Mouse (Mus musculus): ENCODE data around the gene Thada. TPM values are rescaled to one million over a fixed set of nuclear protein-coding genes. Genes with fewer than 3 reads are reported as not detected.

The Thada gene
- polyA plus RNA-seq, 1 experiment from 2014 or later, result 1.6 TPM

DNA sequence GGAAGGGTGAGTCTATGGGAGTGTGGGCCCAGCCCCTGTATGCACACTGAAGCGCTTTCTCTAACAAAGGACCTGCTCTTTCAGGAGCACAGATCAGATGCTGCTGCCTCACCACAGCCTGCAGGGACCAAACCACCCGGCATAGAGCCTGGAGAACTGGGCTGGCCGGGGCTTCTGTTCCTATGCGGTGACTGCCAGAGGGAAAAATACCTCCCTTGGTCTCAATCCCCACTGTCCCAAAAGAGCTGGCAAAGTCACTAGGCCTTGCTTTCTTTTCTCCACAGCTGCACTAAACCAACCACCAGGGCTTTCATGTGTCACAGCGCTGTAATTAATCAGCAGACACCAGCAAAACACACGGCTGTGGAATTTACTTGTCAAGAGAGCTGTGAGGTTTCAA, 191.8 kb downstream of the Thada start:
- DNase-seq (ENCODE audit: low spot score) (no peak), ATAC-seq (ENCODE audit: low FRiP score, low TSS enrichment) (peak; percentile 58)
- no peak overlapping the region for H3K4me3 ChIP-seq (ENCODE audit: low read depth, low read length)
- H3K27me3 ChIP-seq (ENCODE audit: control insufficient read depth, insufficient read depth, low read length), result no peaks in the 10 kb centered on the region
- H3K4me2 ChIP-seq (replicated peaks; ENCODE audit: low read depth), result no peak overlapping the region
- H3K4me1 ChIP-seq (replicated peaks; ENCODE audit: control insufficient read depth, insufficient read depth), result peaks cover 3% of the 10 kb centered on the region; the same call in 1 of the 2 replicates
- TF ChIP-seq CTCF (IDR thresholded peaks at IDR 0.05; ENCODE audit: low read depth) (0 out of 2 replicates have a peak, but pooled peaks have one; percentile 28), EP300 (optimal IDR thresholded peaks at IDR 0.05) (no peak)
- no peaks in the 10 kb centered on the region for H3K9me3 ChIP-seq (ENCODE audit: control insufficient read depth, low read length)
- peak overlapping the region; percentile 84 for H3K27ac ChIP-seq (replicated peaks)
- 30% methylated on average over 6 of the region's 6 CpGs for WGBS
- H3K9ac ChIP-seq (ENCODE audit: low read length), result peak overlapping the region; percentile 18; the same call in 1 of the 2 replicates
- no peaks in the 10 kb centered on the region for H3K36me3 ChIP-seq (ENCODE audit: control insufficient read depth, insufficient read depth, low read length)

DNA sequence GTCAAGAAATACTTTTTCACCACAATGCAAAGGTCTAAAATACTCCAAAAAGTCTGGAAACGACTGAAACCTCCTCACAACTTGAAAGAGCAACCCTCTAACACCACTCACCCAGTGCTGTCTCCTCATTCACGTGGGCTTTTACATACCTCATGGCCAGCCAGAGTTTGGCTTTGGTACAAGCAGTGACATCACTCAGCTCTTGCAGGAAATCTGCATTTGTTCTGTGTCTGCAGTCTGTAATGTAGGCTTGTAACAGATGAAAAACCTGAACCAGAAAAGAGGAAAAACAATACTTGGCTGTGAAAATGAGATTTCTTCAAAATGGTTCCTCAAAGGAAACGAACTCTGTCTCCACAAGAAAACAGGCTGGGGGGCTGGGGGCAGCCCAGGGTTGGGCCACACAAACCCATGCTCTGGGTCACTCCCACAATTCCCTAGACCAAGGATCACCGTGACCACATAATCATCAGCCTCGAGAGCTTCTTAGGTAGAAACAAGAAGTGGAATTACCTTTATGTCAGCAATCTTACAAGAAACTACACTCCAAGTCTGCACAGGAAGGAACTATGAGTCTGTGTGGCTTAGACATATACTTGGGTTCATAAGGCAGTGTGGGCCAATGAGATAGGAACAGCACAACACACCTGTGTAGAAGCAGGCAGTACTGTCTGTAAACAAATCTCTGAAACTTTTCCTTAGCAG, 193.3 kb downstream of the Thada start:
- no peak overlapping the region for H3K4me2 ChIP-seq (replicated peaks; ENCODE audit: low read depth)
- no peak overlapping the region for H3K4me3 ChIP-seq (ENCODE audit: low read depth, low read length)
- ATAC-seq (ENCODE audit: low FRiP score, low TSS enrichment) (no peak), DNase-seq (ENCODE audit: low spot score) (no peak)
- H3K27me3 ChIP-seq (ENCODE audit: control insufficient read depth, insufficient read depth, low read length), result no peaks in the 10 kb centered on the region
- TF ChIP-seq EP300 (optimal IDR thresholded peaks at IDR 0.05), result no peak
- TF ChIP-seq CTCF (IDR thresholded peaks at IDR 0.05; ENCODE audit: low read depth), result no peak
- 40% methylated on average over 5 of the region's 5 CpGs for whole genome bisulfite sequencing
- H3K27ac ChIP-seq (replicated peaks), result peak overlapping the region; percentile 70
- H3K9me3 ChIP-seq (ENCODE audit: control insufficient read depth, low read length), result no peaks in the 10 kb centered on the region
- H3K9ac ChIP-seq (ENCODE audit: low read length), result no peak overlapping the region
- H3K4me1 ChIP-seq (replicated peaks; ENCODE audit: control insufficient read depth, insufficient read depth), result no peaks in the 10 kb centered on the region; the same call in 1 of the 2 replicates
- H3K36me3 ChIP-seq (ENCODE audit: control insufficient read depth, insufficient read depth, low read length), result no peaks in the 10 kb centered on the region

DNA sequence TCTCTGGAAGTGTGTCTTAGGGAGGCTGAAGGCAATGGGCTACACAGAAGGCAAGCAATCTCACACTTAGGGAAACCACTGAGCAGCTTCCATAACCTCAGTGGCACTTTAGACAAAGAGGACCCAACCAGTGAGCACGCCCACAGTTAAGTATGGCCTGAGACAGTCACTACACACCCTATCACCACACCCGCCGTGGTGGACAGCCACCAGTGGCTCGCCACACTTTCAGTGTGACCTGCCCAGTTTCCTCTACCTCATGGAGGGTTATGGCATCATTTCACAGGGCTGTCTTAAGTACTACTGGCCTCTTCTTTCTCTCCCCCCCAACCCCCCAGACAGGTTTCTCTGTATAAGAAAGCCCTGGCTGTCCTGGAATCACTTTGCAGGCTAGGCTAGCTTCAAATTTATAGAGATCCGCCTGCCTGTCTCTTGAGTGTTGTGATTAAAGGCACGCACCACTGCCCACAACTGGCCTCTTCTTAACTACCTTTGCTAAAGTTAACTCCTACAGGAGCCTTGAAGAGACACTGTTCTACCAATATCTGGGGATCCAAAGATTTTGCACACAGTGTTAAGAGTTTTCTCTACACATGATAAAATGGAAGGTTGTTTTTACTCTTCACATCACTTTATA, 194.3 kb downstream of the Thada start:
- Histone ChIP-seq H3K9me3 (ENCODE audit: control insufficient read depth, low read length) (no peaks in the 10 kb centered on the region), H3K4me1 (replicated peaks; ENCODE audit: control insufficient read depth, insufficient read depth) (no peaks in the 10 kb centered on the region; the same call in 1 of the 2 replicates), H3K36me3 (ENCODE audit: control insufficient read depth, insufficient read depth, low read length) (no peaks in the 10 kb centered on the region), H3K4me3 (ENCODE audit: low read depth, low read length) (no peak overlapping the region), H3K4me2 (replicated peaks; ENCODE audit: low read depth) (no peak overlapping the region), H3K27me3 (ENCODE audit: control insufficient read depth, insufficient read depth, low read length) (no peaks in the 10 kb centered on the region), H3K27ac (replicated peaks) (0 out of 2 replicates have a peak overlapping the region, but pooled peaks have one; percentile 13), H3K9ac (ENCODE audit: low read length) (no peak overlapping the region)
- DNase-seq (ENCODE audit: low spot score) (no peak), ATAC-seq (ENCODE audit: low FRiP score, low TSS enrichment) (no peak)
- TF ChIP-seq CTCF (IDR thresholded peaks at IDR 0.05; ENCODE audit: low read depth) (no peak), EP300 (optimal IDR thresholded peaks at IDR 0.05) (no peak)
- 87% methylated on average over 6 of the region's 6 CpGs for WGBS

DNA sequence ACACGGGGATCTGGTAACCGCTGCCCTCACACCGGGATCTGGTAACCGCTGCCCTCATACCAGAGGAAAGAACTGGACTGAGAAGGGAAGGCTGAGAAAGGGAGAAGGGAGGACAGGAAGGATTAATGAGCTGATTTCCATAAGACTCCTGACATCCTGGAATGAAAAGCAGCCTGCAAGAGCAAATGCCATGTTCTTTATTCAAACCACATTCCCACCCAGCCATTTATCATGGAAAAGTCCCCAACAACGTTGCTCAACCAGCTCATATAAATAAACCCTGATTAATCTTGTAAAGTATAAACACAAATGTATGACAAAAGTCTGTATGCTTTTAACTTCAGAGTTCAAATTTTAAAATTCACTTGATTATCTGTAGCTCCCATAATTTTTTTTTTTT, 196.3 kb downstream of the Thada start:
- ATAC-seq (ENCODE audit: low FRiP score, low TSS enrichment) (no peak; the same call in 1 of the 2 replicates), DNase-seq (ENCODE audit: low spot score) (no peak)
- H3K4me1 ChIP-seq (replicated peaks; ENCODE audit: control insufficient read depth, insufficient read depth), result peaks cover 11% of the 10 kb centered on the region

DNA sequence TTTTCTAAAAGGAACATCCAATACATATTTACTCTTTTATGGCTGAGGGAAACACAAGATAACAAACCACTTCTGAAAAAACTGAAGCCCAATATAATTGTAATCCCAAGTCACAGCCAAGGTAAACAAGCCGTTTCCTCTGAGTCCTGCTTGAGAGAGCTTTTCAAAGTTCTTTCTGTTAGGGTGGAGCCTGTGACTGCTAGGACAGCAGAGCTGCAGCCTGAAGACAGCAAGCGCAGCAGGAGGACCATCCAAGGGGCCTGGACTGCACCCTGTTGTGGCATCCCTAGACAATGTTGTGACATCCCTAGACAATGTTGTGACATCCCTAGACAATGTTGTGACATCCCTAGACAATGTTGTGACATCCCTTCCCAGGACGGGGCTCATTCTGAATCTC, 197.6 kb downstream of the Thada start:
- Histone ChIP-seq H3K4me2 (replicated peaks; ENCODE audit: low read depth) (no peak overlapping the region), H3K27ac (replicated peaks) (peak overlapping the region; percentile 63), H3K9me3 (ENCODE audit: control insufficient read depth, low read length) (no peaks in the 10 kb centered on the region), H3K4me3 (ENCODE audit: low read depth, low read length) (no peak overlapping the region), H3K9ac (ENCODE audit: low read length) (no peak overlapping the region), H3K27me3 (ENCODE audit: control insufficient read depth, insufficient read depth, low read length) (no peaks in the 10 kb centered on the region), H3K4me1 (replicated peaks; ENCODE audit: control insufficient read depth, insufficient read depth) (peaks cover 17% of the 10 kb centered on the region), H3K36me3 (ENCODE audit: control insufficient read depth, insufficient read depth, low read length) (no peaks in the 10 kb centered on the region)
- DNase-seq (ENCODE audit: low spot score) (no peak), ATAC-seq (ENCODE audit: low FRiP score, low TSS enrichment) (0 out of 2 replicates have a peak, but pooled peaks have one; percentile 25)
- TF ChIP-seq CTCF (IDR thresholded peaks at IDR 0.05; ENCODE audit: low read depth), result no peak
- TF ChIP-seq EP300 (optimal IDR thresholded peaks at IDR 0.05), result no peak
- 38% methylated on average over 3 of the region's 3 CpGs for WGBS

More for the DNA sequence above, 196.3 kb downstream of the Thada start:
- no peaks in the 10 kb centered on the region for H3K9me3 ChIP-seq (ENCODE audit: control insufficient read depth, low read length)
- no peaks in the 10 kb centered on the region for H3K27me3 ChIP-seq (ENCODE audit: control insufficient read depth, insufficient read depth, low read length)
- no peak overlapping the region for H3K9ac ChIP-seq (ENCODE audit: low read length)
- TF ChIP-seq CTCF (IDR thresholded peaks at IDR 0.05; ENCODE audit: low read depth) (no peak), EP300 (optimal IDR thresholded peaks at IDR 0.05) (peak; percentile 72)
- H3K36me3 ChIP-seq (ENCODE audit: control insufficient read depth, insufficient read depth, low read length), result no peaks in the 10 kb centered on the region
- no peak overlapping the region for H3K4me3 ChIP-seq (ENCODE audit: low read depth, low read length)
- WGBS, result 50% methylated on average over 5 of the region's 5 CpGs
- no peak overlapping the region for H3K4me2 ChIP-seq (replicated peaks; ENCODE audit: low read depth)
- H3K27ac ChIP-seq (replicated peaks), result 0 out of 2 replicates have a peak overlapping the region, but pooled peaks have one; percentile 45

Measured in stomach, postnatal 0 days (tissue).